Mouse (Mus musculus) forebrain, embryonic 14.5 days (tissue): ENCODE measurements around the gene Eif3i. TPM values are rescaled to one million over a fixed set of nuclear protein-coding genes. Genes with fewer than 3 reads are reported as not detected.
A peak's percentile ranks its signal among the peaks of the same experiment; 100 is the strongest.

ENCODE experiments used
- ATAC-seq: fragments of 200-750 bp; cut with Nextera tagmentation; 2 replicates; pipeline ENCODE4 v1.8.0; 2017; ENCODE audit warnings: mild to moderate bottlenecking, moderate library complexity
- DNase-seq: peaks from one replicate; pipeline ENCODE4 v3.0.0-alpha.2; 2015; ENCODE audit warnings: low spot score
- H3K27ac ChIP-seq: fragments of 300-500 bp; sonication (generic); 2 replicates; pipeline ENCODE4 v1.5.1; 2014; ENCODE audit warnings: low read depth, mild to moderate bottlenecking, control low read depth, low read length, moderate library complexity
- H3K27me3 ChIP-seq: fragments of 300-500 bp; sonication (generic); replicated peaks from 2 replicates; pipeline ENCODE4 v1.6.1; 2014; ENCODE audit warnings: low read length, control low read depth, mixed read lengths; ENCODE audit not compliant: control insufficient read depth, insufficient read depth
- H3K36me3 ChIP-seq: fragments of 300-500 bp; sonication (generic); 2 replicates; pipeline ENCODE4 v1.6.1; 2014; ENCODE audit warnings: low read length, control low read depth; ENCODE audit not compliant: control insufficient read depth, insufficient read depth
- H3K4me1 ChIP-seq: fragments of 300-500 bp; sonication (generic); 2 replicates; pipeline ENCODE4 v1.6.1; 2014; ENCODE audit warnings: antibody characterized with exemption, low read length, control low read depth; ENCODE audit not compliant: control insufficient read depth, insufficient read depth
- H3K4me2 ChIP-seq: fragments of 300-500 bp; sonication (generic); 2 replicates; pipeline ENCODE4 v1.6.1; 2014; ENCODE audit warnings: mild to moderate bottlenecking, control low read depth, low read length
- H3K4me3 ChIP-seq: fragments of 300-500 bp; sonication (generic); 2 replicates; pipeline ENCODE4 v1.5.1; 2014; ENCODE audit warnings: low read depth, low read length, control low read depth
- H3K9ac ChIP-seq: fragments of 300-500 bp; sonication (generic); 2 replicates; pipeline ENCODE4 v1.6.1; 2014; ENCODE audit warnings: mild to moderate bottlenecking, low read length, control low read depth, moderate library complexity
- H3K9me3 ChIP-seq: fragments of 300-500 bp; sonication (generic); replicated peaks from 2 replicates; pipeline ENCODE4 v1.6.1; 2016; ENCODE audit warnings: low read length, control low read depth, mixed read lengths; ENCODE audit not compliant: control insufficient read depth
- WGBS: fragments of 180-500 bp; shearing (Covaris S2); extraction: QIAGEN DNeasy Blood & Tissue Kit; methylation state at CpG from one replicate; pipeline ENCODE4 v1.1.7; 2014; 5-methylcytosine and 5-hydroxymethylcytosine counted together
- polyA plus RNA-seq: library from polyadenylated mRNA; unstranded; fragments of >200 nt; fragmentation: Nextera tagmentation; extraction: Ambion mirVana; gene quantifications from 2 replicates; pipeline ENCODE4 v1.2.1, GENCODE M21; 2014

The Eif3i gene
- polyA plus RNA-seq, 1 experiment from 2014 or later: 316 TPM

DNA sequence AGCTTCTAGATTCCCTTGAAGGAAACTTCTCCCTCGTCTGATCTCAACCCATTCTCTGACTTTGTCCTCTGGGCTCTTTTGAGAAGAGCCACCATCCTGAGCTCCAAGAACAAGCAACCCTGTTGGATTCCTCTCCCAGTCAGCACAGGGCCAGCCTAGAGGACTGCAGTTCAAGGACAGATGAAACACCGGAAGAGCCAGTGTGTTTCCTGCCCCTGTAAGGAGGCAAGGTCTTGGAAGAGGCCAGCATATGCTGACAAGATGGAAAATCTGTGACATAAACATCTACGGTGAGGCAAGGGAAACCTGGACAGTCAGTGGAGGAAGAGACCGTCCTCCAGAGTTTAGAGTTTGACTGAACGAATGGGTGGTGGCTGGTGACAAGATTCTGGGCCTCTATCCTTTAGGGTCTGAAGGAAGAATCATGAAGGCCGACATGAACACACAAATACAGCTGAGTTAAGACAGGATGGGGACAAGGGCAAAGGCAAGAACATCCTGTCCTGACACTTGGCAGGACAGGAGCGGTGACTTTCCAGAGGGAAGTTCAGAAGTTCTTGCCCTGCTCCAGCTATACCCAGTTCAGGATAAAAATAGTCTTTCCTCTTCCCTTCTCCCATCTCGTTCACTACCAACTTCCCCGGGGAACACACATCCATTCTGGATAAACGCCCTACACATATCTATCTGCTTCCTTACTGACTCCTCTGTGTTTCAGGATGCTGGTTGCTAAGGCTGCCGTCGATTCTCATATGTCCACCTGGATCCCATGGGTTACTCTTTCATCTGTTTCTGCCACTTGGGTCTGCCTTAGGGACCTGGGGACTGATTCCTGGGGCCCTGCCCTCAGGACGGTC lies 28.0 kb downstream of the Eif3i start:
- no peaks in the 10 kb centered on the region for H3K36me3 ChIP-seq
- H3K27me3 ChIP-seq: no peaks in the 10 kb centered on the region
- ATAC-seq (no peak), DNase-seq (no peak)
- H3K4me3 ChIP-seq: no peak overlapping the region
- 89% methylated on average over 13 of the region's 13 CpGs for WGBS
- H3K4me2 ChIP-seq: no peak overlapping the region
- H3K27ac ChIP-seq: no peak overlapping the region
- no peaks in the 10 kb centered on the region for H3K9me3 ChIP-seq
- no peaks in the 10 kb centered on the region for H3K4me1 ChIP-seq
- no peak overlapping the region for H3K9ac ChIP-seq

DNA sequence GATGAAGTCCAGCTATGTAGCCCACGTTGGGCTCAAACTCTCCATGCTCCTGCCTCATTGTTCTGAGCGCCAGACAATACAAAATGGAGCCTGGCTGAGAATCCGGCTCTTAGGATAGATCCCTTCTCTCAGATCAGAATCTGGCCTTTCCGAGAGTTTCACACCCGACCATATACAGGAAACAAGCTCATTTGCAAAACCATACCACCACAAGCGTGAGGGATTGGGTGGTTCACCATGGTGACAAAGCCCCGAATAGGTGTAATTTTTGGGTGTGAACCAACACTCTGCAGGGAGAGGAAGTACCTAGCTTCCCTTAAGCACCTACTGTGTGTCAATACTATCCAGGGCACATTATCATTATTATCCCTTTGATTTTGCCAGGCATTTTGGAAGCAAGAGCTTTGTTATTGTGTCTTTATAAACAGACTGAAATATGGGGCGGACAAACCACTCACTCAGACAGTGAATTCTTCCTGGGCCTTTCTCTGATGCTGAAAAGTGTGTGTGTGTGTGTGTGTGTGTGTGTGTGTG lies 28.8 kb downstream of the Eif3i start:
- Histone ChIP-seq H3K27ac (no peak overlapping the region), H3K4me1 (no peaks in the 10 kb centered on the region), H3K27me3 (no peaks in the 10 kb centered on the region), H3K4me2 (no peak overlapping the region), H3K9ac (no peak overlapping the region), H3K9me3 (no peaks in the 10 kb centered on the region), H3K36me3 (no peaks in the 10 kb centered on the region), H3K4me3 (no peak overlapping the region)
- ATAC-seq (no peak), DNase-seq (no peak)
- 73% methylated on average over 8 of the region's 8 CpGs for WGBS

DNA sequence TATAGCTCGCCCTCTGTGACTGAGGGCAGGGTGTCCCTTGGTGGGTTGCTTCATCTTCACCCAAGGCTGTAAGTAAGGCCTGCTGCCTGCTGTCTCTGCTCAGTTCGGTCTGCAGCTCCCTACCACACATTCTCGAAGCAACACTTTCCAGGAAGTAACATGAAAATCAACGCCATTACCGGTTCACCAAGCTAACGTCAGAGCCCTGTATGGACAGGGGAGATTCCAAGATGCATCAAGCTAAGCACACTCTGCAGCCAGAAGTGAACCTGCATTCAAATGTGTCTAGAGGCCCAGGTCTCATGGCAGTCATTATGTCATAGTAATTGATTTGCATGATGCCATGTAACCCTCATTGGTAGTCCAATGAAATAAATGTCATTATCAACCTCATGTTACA lies 30.4 kb downstream of the Eif3i start:
- Histone ChIP-seq H3K4me1 (no peaks in the 10 kb centered on the region), H3K27me3 (no peaks in the 10 kb centered on the region), H3K27ac (no peak overlapping the region), H3K9me3 (no peaks in the 10 kb centered on the region), H3K36me3 (no peaks in the 10 kb centered on the region), H3K4me2 (no peak overlapping the region), H3K4me3 (no peak overlapping the region), H3K9ac (no peak overlapping the region)
- no peak for ATAC-seq
- no peak for DNase-seq
- 89% methylated on average over 6 of the region's 6 CpGs for WGBS

DNA sequence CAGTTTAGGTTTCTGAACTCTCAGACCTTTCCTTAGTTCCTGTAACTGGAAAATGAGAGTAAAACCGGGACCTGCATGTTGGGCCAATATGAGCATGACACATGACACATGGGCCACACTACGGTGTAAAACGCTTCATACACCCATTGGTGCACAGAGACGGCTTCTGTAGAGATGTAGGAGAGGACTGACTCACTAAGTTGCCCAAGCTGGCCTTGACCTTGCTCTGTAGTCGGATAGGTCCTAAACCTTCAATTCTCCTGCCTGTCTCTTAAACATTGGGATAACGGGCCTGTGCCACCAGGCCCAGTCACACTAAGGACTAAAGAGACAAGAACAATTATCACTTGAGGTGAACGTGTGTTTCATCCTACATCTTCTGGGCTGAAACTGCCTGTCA lies 32.1 kb downstream of the Eif3i start:
- H3K9me3 ChIP-seq: no peaks in the 10 kb centered on the region
- ATAC-seq: no peak
- no peak for DNase-seq

DNA sequence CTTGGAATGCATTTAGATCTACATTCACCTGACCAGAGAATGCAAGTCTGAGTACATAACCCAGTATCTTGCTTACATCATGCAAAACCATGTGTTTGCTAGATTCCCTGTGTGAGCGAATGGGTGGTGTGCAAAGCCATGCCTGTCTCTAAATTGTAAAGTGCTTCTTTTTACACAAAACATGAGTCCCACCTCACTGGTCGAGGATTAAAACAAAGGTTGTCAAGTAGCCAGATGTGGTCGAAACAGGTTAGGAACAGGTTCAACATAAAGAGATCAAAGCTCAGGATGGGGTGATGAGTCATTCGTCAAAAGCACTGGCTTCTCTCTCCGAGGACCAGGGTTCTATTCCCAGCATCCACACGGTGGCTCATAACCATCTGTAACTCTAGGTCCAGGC lies 35.3 kb downstream of the Eif3i start:
- ATAC-seq (no peak), DNase-seq (no peak)
- 91% methylated on average over 6 of the region's 6 CpGs for WGBS
- Histone ChIP-seq H3K9ac (no peak overlapping the region), H3K4me1 (no peaks in the 10 kb centered on the region), H3K4me2 (no peak overlapping the region), H3K4me3 (no peak overlapping the region), H3K27me3 (no peaks in the 10 kb centered on the region), H3K36me3 (no peaks in the 10 kb centered on the region), H3K9me3 (no peaks in the 10 kb centered on the region), H3K27ac (no peak overlapping the region)

More for the DNA sequence above, 32.1 kb downstream of the Eif3i start:
- H3K9ac ChIP-seq: no peak overlapping the region
- no peak overlapping the region for H3K27ac ChIP-seq
- H3K4me2 ChIP-seq: no peak overlapping the region
- no peaks in the 10 kb centered on the region for H3K4me1 ChIP-seq
- WGBS: 91% methylated on average over 7 of the region's 7 CpGs
- H3K4me3 ChIP-seq: no peak overlapping the region
- H3K36me3 ChIP-seq: no peaks in the 10 kb centered on the region
- no peaks in the 10 kb centered on the region for H3K27me3 ChIP-seq

DNA sequence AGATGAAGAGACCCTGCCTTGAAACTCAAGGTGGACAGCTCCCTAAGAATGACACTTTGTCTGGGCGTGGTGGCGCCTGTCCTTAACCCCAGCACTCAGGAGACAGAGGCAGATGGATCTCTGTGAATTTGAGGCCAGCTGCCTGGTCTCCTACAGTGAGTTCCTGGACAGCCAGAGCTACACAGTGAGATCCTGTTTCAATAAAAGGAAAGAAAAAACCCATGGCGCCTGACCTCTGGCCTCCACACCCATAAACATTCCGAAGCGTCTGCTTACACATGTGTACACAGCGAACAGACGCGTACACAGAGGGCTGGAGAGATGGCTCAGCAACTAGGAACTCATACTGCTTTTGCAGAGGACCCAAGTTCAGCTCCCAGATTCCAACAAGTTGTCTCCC lies 36.7 kb downstream of the Eif3i start:
- DNase-seq (no peak), ATAC-seq (no peak)
- H3K27me3 ChIP-seq: no peaks in the 10 kb centered on the region
- no peak overlapping the region for H3K9ac ChIP-seq
- H3K27ac ChIP-seq: no peak overlapping the region
- WGBS: 82% methylated on average over 8 of the region's 8 CpGs
- no peak overlapping the region for H3K4me2 ChIP-seq
- H3K4me1 ChIP-seq: no peaks in the 10 kb centered on the region
- H3K9me3 ChIP-seq: no peaks in the 10 kb centered on the region
- H3K4me3 ChIP-seq: no peak overlapping the region
- H3K36me3 ChIP-seq: no peaks in the 10 kb centered on the region

DNA sequence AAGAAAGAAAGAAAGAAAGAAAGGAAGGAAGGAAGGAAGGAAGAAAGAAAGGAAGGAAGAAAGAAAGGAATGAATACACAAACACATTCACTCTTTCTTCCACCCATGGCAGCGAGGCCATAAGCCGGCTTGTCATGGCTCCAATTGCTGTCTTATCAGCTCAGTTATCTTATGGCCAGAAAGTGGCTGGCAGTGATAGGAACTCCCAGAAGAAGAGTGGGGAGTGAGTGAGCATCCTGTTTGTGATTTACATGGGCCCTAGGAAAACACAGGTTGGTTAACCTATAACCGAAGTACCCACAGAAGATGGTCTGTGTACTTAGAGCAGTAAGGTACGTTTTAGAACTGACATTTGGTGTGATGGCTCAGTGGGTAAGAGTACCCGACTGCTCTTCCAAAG lies 39.3 kb downstream of the Eif3i start:
- Histone ChIP-seq H3K4me3 (no peak overlapping the region), H3K36me3 (no peaks in the 10 kb centered on the region), H3K4me1 (no peaks in the 10 kb centered on the region), H3K4me2 (no peak overlapping the region), H3K27me3 (no peaks in the 10 kb centered on the region), H3K9ac (no peak overlapping the region), H3K9me3 (no peaks in the 10 kb centered on the region), H3K27ac (no peak overlapping the region)
- 95% methylated on average over 5 of the region's 5 CpGs for WGBS
- ATAC-seq (no peak), DNase-seq (no peak)

DNA sequence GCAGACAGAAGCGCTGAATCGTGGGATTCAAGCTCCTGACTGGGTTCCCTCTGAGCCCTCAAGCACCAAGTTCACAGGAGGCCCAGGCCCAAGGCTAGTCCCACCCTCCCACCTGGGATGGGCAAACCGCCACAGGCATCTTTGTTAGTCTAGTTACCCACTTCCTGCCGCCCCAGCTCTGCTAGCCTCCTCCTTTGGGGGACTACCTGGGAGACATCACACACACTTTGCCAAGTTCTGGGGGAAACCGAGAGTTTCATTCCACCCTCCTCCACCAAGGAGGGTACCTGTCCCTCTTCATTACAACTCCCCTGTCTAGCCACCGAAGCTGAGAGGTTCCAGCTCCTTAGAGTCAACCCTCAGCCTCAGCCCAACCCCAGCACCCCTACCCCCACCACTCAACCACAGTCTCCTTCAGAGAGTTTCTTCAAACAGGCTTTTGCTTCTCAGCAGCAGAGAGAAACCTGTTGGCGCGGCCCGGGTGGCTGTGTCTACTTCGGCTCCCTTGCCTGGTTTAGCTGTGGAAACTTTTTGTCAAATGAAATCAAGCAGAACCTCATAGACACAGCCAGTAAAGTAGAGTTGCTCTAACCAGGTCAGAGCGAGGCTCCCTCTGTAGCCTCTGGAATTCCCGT lies 42.0 kb downstream of the Eif3i start:
- no peak overlapping the region for H3K27ac ChIP-seq
- ATAC-seq (no peak), DNase-seq (no peak)
- no peak overlapping the region for H3K9ac ChIP-seq
- H3K27me3 ChIP-seq: no peaks in the 10 kb centered on the region
- H3K4me1 ChIP-seq: peaks cover 6% of the 10 kb centered on the region
- no peaks in the 10 kb centered on the region for H3K9me3 ChIP-seq
- no peak overlapping the region for H3K4me2 ChIP-seq
- H3K36me3 ChIP-seq: no peaks in the 10 kb centered on the region
- 86% methylated on average over 12 of the region's 12 CpGs for WGBS
- H3K4me3 ChIP-seq: no peak overlapping the region

DNA sequence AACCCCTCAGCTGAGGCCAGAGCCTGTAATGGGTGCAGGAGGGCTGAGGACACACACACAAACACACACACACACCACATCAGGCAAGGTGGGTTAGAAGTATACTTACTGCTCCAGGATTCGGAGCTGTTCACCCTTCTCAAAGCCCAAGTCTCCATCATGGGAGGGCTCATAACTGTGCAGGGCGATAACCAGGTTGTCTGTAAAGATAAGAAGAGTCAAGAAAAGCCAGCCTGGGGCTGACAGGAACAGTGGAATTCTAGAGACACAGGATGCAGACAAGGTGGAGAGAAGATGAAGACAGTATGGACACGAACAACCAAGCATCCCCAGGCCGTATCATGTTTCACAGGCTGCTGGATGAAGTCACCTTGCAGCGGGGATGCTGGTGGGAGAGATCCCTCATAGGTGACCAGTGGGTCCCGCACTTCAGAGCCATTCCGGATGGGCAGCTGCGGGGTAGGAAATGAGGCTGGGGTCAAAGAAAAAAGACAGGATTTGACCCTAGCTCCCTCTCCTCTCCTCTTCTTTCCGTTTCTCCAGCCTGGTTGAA lies 43.1 kb downstream of the Eif3i start:
- Histone ChIP-seq H3K36me3 (no peaks in the 10 kb centered on the region), H3K4me3 (peak overlapping the region; percentile 46; the same call in 1 of the 2 replicates), H3K27ac (no peak overlapping the region), H3K27me3 (no peaks in the 10 kb centered on the region), H3K9me3 (no peaks in the 10 kb centered on the region), H3K4me2 (peak overlapping the region; percentile 81), H3K4me1 (peaks cover 6% of the 10 kb centered on the region), H3K9ac (peak overlapping the region; percentile 67)
- peak; percentile 15; the same call in 1 of the 2 replicates for ATAC-seq
- 90% methylated on average over 9 of the region's 9 CpGs for WGBS
- no peak for DNase-seq
